Mouse (Mus musculus) midbrain, postnatal 0 days (tissue): ENCODE results near the gene Ctnnal1. TPM values are rescaled to one million over a fixed set of nuclear protein-coding genes. Genes with fewer than 3 reads are reported as not detected.

Experiments
- ATAC-seq: fragments of 200-750 bp; cut with Nextera tagmentation; 2 replicates; pipeline ENCODE4 v1.8.0; 2017; ENCODE audit warnings: moderate number of reproducible peaks, mild to moderate bottlenecking, moderate TSS enrichment, moderate library complexity; ENCODE audit not compliant: low FRiP score
- DNase-seq: peaks from one replicate; pipeline ENCODE4 v3.0.0-alpha.2; 2015; ENCODE audit warnings: low spot score
- H3K27ac ChIP-seq: fragments of 300-500 bp; sonication (generic); 2 replicates; pipeline ENCODE4 v1.5.1; 2014; ENCODE audit warnings: low read depth, mild to moderate bottlenecking, low read length, mixed read lengths
- H3K27me3 ChIP-seq: fragments of 300-500 bp; sonication (generic); 2 replicates; pipeline ENCODE4 v1.6.1; 2014; ENCODE audit warnings: low read length, control low read depth, mixed read lengths; ENCODE audit not compliant: insufficient read depth
- H3K36me3 ChIP-seq: fragments of 300-500 bp; sonication (generic); 2 replicates; pipeline ENCODE4 v1.6.1; 2014; ENCODE audit warnings: low read length, control low read depth, mixed read lengths; ENCODE audit not compliant: insufficient read depth
- H3K4me1 ChIP-seq: fragments of 300-500 bp; sonication (generic); 2 replicates; pipeline ENCODE4 v1.6.1; 2014; ENCODE audit warnings: mild to moderate bottlenecking, control low read depth, antibody characterized with exemption, low read length, mixed read lengths; ENCODE audit not compliant: insufficient read depth
- H3K4me2 ChIP-seq: fragments of 300-500 bp; sonication (generic); 2 replicates; pipeline ENCODE4 v1.6.1; 2014; ENCODE audit warnings: low read depth, mild to moderate bottlenecking, low read length, mixed read lengths; ENCODE audit not compliant: poor library complexity, severe bottlenecking
- H3K4me3 ChIP-seq: fragments of 300-500 bp; sonication (generic); 2 replicates; pipeline ENCODE4 v1.5.1; 2014; ENCODE audit warnings: low read depth, mild to moderate bottlenecking, low read length, moderate library complexity
- H3K9ac ChIP-seq: fragments of 300-500 bp; sonication (generic); replicated peaks from 2 replicates; pipeline ENCODE4 v1.6.1; 2014; ENCODE audit warnings: mild to moderate bottlenecking, low read length, moderate library complexity, mixed read lengths; ENCODE audit not compliant: poor library complexity, severe bottlenecking
- H3K9me3 ChIP-seq: fragments of 300-500 bp; sonication (generic); 2 replicates; pipeline ENCODE4 v1.6.1; 2016; ENCODE audit warnings: low read length, control low read depth
- CTCF ChIP-seq: IDR thresholded peaks from 2 replicates; pipeline ENCODE4 v1.5.1; 2016; ENCODE audit warnings: antibody characterized with exemption, mild to moderate bottlenecking
- WGBS: fragments of 180-500 bp; shearing (Covaris S2); extraction: QIAGEN DNeasy Blood & Tissue Kit; methylation state at CpG from one replicate; pipeline ENCODE4 v1.1.7; 2014; 5-methylcytosine and 5-hydroxymethylcytosine counted together
- polyA plus RNA-seq: library from polyadenylated mRNA; unstranded; fragments of >200 nt; fragmentation: Nextera tagmentation; extraction: Ambion mirVana; gene quantifications from 2 replicates; pipeline ENCODE4 v1.2.1, GENCODE M21; 2015
- total RNA-seq: library from RNA; depleted of rRNA; stranded (reverse); fragments of >200 nt; gene quantifications from 2 replicates; pipeline ENCODE4 v1.2.3, GENCODE M21; 2014; rRNA removed

Gene Ctnnal1
- total RNA-seq (8.1 and 19.7 TPM in 2 replicates), polyA plus RNA-seq (8.0 and 13.0 TPM in 2 replicates)

DNA sequence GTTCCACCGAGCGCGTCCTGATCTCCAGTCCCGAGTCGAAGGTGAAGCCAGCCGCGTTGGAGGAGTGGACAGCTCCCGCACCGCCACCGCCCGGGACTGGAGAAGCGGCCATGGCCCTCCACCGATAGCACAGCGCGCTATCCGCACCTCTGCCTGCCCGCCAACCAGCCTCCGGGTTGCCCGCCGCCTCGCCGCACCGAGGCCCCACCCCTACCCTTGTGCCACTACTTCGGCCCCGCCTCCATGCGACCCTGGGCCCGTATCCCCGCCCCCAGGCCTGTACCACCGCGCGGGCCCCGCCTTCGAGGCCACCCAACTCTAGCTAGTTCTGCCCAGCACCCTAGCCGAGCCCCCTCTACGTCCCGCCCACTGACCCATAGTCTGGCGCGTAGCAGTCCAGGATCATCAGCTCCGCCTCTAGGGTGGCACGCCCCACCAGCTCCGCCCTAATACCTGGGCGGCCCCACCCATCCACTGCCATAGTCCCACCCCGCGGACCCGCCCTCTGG, at the start of gene Ctnnal1:
Gene Ctnnal1 (minus strand): TSS at position 186 of the 509 bp plus-strand sequence.
- peak within 1 kb of the TSS; percentile 85 for H3K4me3 ChIP-seq
- H3K4me2 ChIP-seq = peak within 1 kb of the TSS; percentile 83
- peaks cover 10% of the 10 kb centered on the region; the same call in 1 of the 2 replicates for H3K4me1 ChIP-seq
- DNase-seq = peak; percentile 83
- H3K9ac ChIP-seq = peak within 1 kb of the TSS; percentile 91
- 0% methylated on average over 41 of the region's 45 CpGs for WGBS
- H3K27me3 ChIP-seq = no peaks in the 10 kb centered on the region
- no peaks in the 10 kb centered on the region for H3K9me3 ChIP-seq
- peak; percentile 90 for ATAC-seq
- no peak for TF ChIP-seq CTCF
- peak within 1 kb of the TSS; percentile 84 for H3K27ac ChIP-seq
- no peaks in the 10 kb centered on the region for H3K36me3 ChIP-seq

DNA sequence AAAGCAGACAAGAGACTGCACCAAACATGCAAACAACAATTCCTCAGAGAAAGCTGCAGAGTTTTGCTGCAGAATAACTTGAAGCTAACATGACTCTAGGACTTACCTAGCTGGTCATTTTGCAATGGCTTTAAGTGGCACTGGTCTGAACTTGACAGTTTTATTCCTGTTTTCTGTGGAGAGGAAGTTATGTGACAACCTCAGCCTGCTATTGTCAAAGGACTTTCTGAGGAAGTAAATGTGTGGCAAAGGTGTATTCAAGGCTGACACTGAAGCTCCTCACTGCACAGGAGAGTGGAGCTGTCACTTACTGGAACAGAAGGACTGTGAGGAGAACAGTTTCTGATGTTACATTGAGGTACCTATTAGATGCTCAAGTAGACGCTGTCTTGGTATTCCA, 49.8 kb upstream of the Ctnnal1 start:
- H3K27me3 ChIP-seq = no peaks in the 10 kb centered on the region
- TF ChIP-seq CTCF = no peak
- no peak for ATAC-seq
- no peaks in the 10 kb centered on the region for H3K9me3 ChIP-seq
- no peaks in the 10 kb centered on the region for H3K4me1 ChIP-seq
- no peak for DNase-seq
- no peak overlapping the region for H3K4me2 ChIP-seq
- H3K9ac ChIP-seq = no peak overlapping the region
- no peak overlapping the region for H3K27ac ChIP-seq
- no peak overlapping the region for H3K4me3 ChIP-seq
- WGBS = 83% methylated on average over 1 of the region's 1 CpGs
- H3K36me3 ChIP-seq = peaks cover 31% of the 10 kb centered on the region

DNA sequence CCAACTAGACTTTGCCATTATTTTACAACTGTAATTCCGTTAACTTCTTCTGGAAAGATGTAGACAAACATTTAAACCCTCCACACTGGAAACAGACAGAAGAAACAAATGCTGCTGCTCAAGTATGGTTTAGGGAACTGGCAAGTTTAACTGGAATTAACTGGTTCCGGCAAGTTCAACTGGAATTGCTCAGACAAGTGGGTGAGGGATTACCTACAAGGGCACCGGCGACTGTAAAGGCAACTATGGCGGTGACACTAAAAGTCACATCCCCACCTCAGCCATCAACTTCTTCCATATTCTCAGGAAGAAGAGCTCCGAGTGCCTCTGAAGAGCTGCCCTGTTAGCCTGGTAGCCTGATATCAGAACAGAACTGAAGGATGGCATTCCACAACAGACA, 49.4 kb upstream of the Ctnnal1 start:
- no peaks in the 10 kb centered on the region for H3K27me3 ChIP-seq
- no peaks in the 10 kb centered on the region for H3K4me1 ChIP-seq
- no peak overlapping the region for H3K9ac ChIP-seq
- no peak overlapping the region for H3K4me3 ChIP-seq
- H3K9me3 ChIP-seq = no peaks in the 10 kb centered on the region
- no peak for DNase-seq
- no peak for TF ChIP-seq CTCF
- peaks cover 36% of the 10 kb centered on the region for H3K36me3 ChIP-seq
- ATAC-seq = no peak
- no peak overlapping the region for H3K27ac ChIP-seq
- H3K4me2 ChIP-seq = no peak overlapping the region
- WGBS = 97% methylated on average over 6 of the region's 6 CpGs

DNA sequence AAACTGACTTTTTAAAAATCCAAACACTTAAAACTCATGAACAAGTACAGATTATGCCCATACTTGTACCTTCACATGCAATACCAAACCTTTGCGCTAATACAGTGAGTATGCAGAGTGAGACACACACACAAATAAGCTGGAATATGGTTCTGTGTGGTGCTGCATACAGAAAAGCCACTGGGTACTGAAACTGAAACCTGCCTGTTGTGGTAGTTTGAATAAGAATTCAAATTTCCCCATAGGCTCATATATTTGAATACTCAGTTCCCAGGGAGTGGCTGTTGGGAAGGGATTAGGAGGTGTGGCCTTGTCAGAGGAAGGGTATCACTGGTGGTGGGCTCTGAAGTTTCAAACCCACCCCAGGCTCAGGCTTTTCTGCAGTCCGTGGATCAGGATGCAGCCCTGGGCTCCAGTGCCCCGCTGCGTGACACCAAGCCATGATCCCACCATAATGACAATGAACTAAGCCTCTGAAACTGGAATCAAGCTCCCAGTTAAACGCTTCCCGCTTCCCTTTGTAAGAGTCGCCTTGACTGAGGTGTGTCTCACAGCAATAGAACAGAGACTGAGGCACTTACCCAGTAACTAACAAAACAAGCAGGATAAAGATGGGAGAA, 47.5 kb upstream of the Ctnnal1 start:
- no peak for ATAC-seq
- Histone ChIP-seq H3K27me3 (no peaks in the 10 kb centered on the region), H3K4me2 (no peak overlapping the region), H3K4me3 (no peak overlapping the region), H3K9me3 (no peaks in the 10 kb centered on the region), H3K9ac (no peak overlapping the region), H3K36me3 (peaks cover 37% of the 10 kb centered on the region), H3K27ac (no peak overlapping the region), H3K4me1 (no peaks in the 10 kb centered on the region)
- no peak for TF ChIP-seq CTCF
- DNase-seq = no peak
- WGBS = 79% methylated on average over 7 of the region's 7 CpGs

DNA sequence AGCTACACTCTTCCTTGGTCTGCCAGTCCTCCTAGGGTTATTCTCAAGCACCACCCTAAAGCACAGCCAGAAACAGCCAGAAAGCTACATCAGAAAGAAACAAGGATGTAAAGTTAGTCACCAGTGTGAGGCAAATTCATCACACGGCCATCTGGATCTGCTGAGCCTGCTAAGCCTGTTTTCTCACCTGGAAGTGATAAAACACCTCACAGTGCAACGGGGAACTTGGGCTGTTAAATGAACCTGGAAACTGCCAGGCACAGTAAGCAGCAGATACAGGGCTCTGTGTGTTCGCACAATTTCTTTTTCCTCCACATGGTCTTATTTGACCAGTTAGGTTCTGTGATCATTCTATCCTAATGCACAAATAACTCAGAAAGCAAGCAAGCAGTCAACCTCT, 44.6 kb upstream of the Ctnnal1 start:
- TF ChIP-seq CTCF = no peak
- no peak overlapping the region for H3K9ac ChIP-seq
- DNase-seq (no peak), ATAC-seq (no peak)
- H3K27ac ChIP-seq = no peak overlapping the region
- H3K4me3 ChIP-seq = no peak overlapping the region
- WGBS = 91% methylated on average over 3 of the region's 3 CpGs
- H3K9me3 ChIP-seq = no peaks in the 10 kb centered on the region
- no peaks in the 10 kb centered on the region for H3K4me1 ChIP-seq
- no peak overlapping the region for H3K4me2 ChIP-seq
- H3K36me3 ChIP-seq = peaks cover 28% of the 10 kb centered on the region
- no peaks in the 10 kb centered on the region for H3K27me3 ChIP-seq

DNA sequence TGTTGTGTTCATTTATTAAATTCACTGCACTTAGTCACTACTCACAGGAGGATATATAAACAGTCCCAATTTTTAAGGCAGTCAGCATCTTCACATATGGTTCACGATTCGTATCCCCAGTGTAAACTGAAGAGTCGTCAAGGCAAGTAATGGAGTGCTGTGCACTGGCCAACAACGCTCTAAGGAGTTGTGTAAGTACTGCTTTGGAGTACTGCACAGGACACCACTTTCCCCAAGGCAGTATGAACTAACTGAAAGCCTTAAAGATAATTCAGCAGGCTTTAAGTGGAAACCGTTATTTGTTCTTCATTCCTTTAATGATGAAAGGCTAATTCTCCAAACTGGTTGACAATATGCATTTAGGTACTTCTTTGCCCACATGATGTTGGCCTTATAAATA, 42.7 kb upstream of the Ctnnal1 start:
- H3K9ac ChIP-seq = no peak overlapping the region
- no peak for DNase-seq
- no peak overlapping the region for H3K4me3 ChIP-seq
- ATAC-seq = no peak
- no peaks in the 10 kb centered on the region for H3K27me3 ChIP-seq
- H3K4me2 ChIP-seq = no peak overlapping the region
- peaks cover 30% of the 10 kb centered on the region for H3K36me3 ChIP-seq
- WGBS = 93% methylated on average over 5 of the region's 5 CpGs
- H3K27ac ChIP-seq = no peak overlapping the region
- H3K4me1 ChIP-seq = no peaks in the 10 kb centered on the region
- no peak for TF ChIP-seq CTCF
- H3K9me3 ChIP-seq = no peaks in the 10 kb centered on the region
